Mouse (Mus musculus) liver, embryonic 16.5 days (tissue): ENCODE measurements around the gene Efcab10. TPM values are rescaled to one million over a fixed set of nuclear protein-coding genes. Genes with fewer than 3 reads are reported as not detected.

Experiments used
- ATAC-seq: fragments of 200-750 bp; cut with Nextera tagmentation; 2 replicates; pipeline ENCODE4 v1.8.0; 2017; ENCODE audit warnings: low read depth, mild to moderate bottlenecking, moderate number of reproducible peaks, moderate library complexity
- H3K27ac ChIP-seq: fragments of 300-500 bp; sonication (generic); 2 replicates; pipeline ENCODE4 v1.5.1; 2014; ENCODE audit warnings: mild to moderate bottlenecking, low read length
- H3K27me3 ChIP-seq: fragments of 300-500 bp; sonication (generic); 2 replicates; pipeline ENCODE4 v1.6.1; 2014; ENCODE audit warnings: low read depth, low read length, mixed read lengths; ENCODE audit not compliant: control insufficient read depth, insufficient read depth
- H3K36me3 ChIP-seq: fragments of 300-500 bp; sonication (generic); 2 replicates; pipeline ENCODE4 v1.6.1; 2014; ENCODE audit warnings: mild to moderate bottlenecking; ENCODE audit not compliant: control insufficient read depth, insufficient read depth
- H3K4me1 ChIP-seq: fragments of 300-500 bp; sonication (generic); 2 replicates; pipeline ENCODE4 v1.6.1; 2014; ENCODE audit warnings: low read depth, low read length, mixed read lengths; ENCODE audit not compliant: control insufficient read depth
- H3K4me2 ChIP-seq: fragments of 300-500 bp; sonication (generic); 2 replicates; pipeline ENCODE4 v1.6.1; 2014; ENCODE audit warnings: low read depth, low read length, mixed read lengths
- H3K4me3 ChIP-seq: fragments of 300-500 bp; sonication (generic); 2 replicates; pipeline ENCODE4 v1.5.1; 2014; ENCODE audit warnings: low read depth, mild to moderate bottlenecking, low read length
- H3K9ac ChIP-seq: fragments of 300-500 bp; sonication (generic); 2 replicates; pipeline ENCODE4 v1.6.1; 2014; ENCODE audit warnings: low read depth, low read length
- H3K9me3 ChIP-seq: fragments of 300-500 bp; sonication (generic); replicated peaks from 2 replicates; pipeline ENCODE4 v1.6.1; 2016; ENCODE audit warnings: low read length; ENCODE audit not compliant: control insufficient read depth
- WGBS: fragments of 180-500 bp; shearing (Covaris S2); extraction: QIAGEN DNeasy Blood & Tissue Kit; methylation state at CpG from one replicate; pipeline ENCODE4 v1.1.7; 2014; ENCODE audit not compliant: insufficient replicate concordance; 5-methylcytosine and 5-hydroxymethylcytosine counted together
- polyA plus RNA-seq: library from polyadenylated mRNA; unstranded; fragments of >200 nt; fragmentation: Nextera tagmentation; extraction: Ambion mirVana; gene quantifications from 2 replicates; pipeline ENCODE4 v1.2.1, GENCODE M21; 2015

The Efcab10 gene
- not detected in 2 replicates for polyA plus RNA-seq

- Histone ChIP-seq H3K4me3 (no peak within 1 kb of the TSS), H3K4me1 (no peaks in the 10 kb centered on the region), H3K27me3 (no peaks in the 10 kb centered on the region), H3K9me3 (no peaks in the 10 kb centered on the region), H3K27ac (no peak within 1 kb of the TSS), H3K9ac (no peak within 1 kb of the TSS), H3K36me3 (no peaks in the 10 kb centered on the region), H3K4me2 (no peak within 1 kb of the TSS)
- 16% methylated on average over 24 of the region's 24 CpGs for WGBS
- no peak for ATAC-seq
These were observed at the start of gene Efcab10 for GRCm38 (mm10) chr12:33394804-33395623. Gene Efcab10 (plus strand): TSS chr12:33394854.

GRCm38 (mm10) chr12:33344970-33345772, 49.5 kb upstream of the Efcab10 start:
- 69% methylated on average over 25 of the region's 25 CpGs for WGBS
- no peak overlapping the region for H3K9ac ChIP-seq

GRCm38 (mm10) chr12:33345773-33346435, 48.8 kb upstream of the Efcab10 start:
- Histone ChIP-seq H3K4me2 (no peak overlapping the region), H3K9me3 (no peaks in the 10 kb centered on the region; the same call in 1 of the 2 replicates), H3K9ac (no peak overlapping the region), H3K27ac (no peak overlapping the region), H3K27me3 (no peaks in the 10 kb centered on the region), H3K4me3 (no peak overlapping the region), H3K36me3 (peaks cover 53% of the 10 kb centered on the region), H3K4me1 (no peaks in the 10 kb centered on the region; the same call in none of the 2 replicates)
- 80% methylated on average over 23 of the region's 23 CpGs for WGBS
- no peak for ATAC-seq

More at GRCm38 (mm10) chr12:33344970-33345772, 49.5 kb upstream of the Efcab10 start:
- no peak for ATAC-seq
- Histone ChIP-seq H3K36me3 (peaks cover 46% of the 10 kb centered on the region), H3K4me2 (0 out of 2 replicates have a peak overlapping the region, but pooled peaks have one; percentile 5), H3K4me3 (no peak overlapping the region), H3K27me3 (no peaks in the 10 kb centered on the region), H3K4me1 (no peaks in the 10 kb centered on the region; the same call in none of the 2 replicates), H3K27ac (no peak overlapping the region), H3K9me3 (no peaks in the 10 kb centered on the region; the same call in 1 of the 2 replicates)

DNA sequence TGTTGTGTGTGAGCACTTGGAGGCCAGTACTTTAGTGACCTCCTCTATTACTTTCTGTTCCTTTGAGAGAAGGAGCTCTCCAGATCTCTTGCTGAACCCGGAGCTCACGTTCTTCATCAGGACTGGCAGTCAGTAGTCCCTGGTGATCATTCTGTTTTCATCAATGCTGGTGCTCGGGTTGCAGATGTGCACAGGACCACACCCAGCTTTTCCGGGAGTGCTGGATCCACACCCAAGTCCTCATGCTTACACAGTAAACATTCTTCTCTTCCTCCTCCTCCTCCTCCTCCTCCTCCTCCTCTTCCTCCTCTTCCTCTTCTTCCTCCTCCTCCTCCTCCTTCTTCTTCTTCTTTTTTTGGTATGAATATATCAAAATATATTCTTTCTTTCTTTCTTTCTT, 42.0 kb upstream of the Efcab10 start:
- no peak overlapping the region for H3K27ac ChIP-seq
- no peak for ATAC-seq

GRCm38 (mm10) chr12:33358345-33358744, 36.3 kb upstream of the Efcab10 start:
- H3K27ac ChIP-seq, result no peak overlapping the region
- no peak overlapping the region for H3K4me2 ChIP-seq
- ATAC-seq, result no peak
- WGBS, result 85% methylated on average over 10 of the region's 10 CpGs
- H3K4me3 ChIP-seq, result no peak overlapping the region
- H3K27me3 ChIP-seq, result no peaks in the 10 kb centered on the region
- H3K36me3 ChIP-seq, result peaks cover 19% of the 10 kb centered on the region
- no peaks in the 10 kb centered on the region for H3K9me3 ChIP-seq
- H3K9ac ChIP-seq, result no peak overlapping the region
- no peaks in the 10 kb centered on the region for H3K4me1 ChIP-seq

More for the DNA sequence above, 42.0 kb upstream of the Efcab10 start:
- no peak overlapping the region for H3K9ac ChIP-seq
- WGBS, result 71% methylated on average over 4 of the region's 4 CpGs
- H3K9me3 ChIP-seq, result no peaks in the 10 kb centered on the region; the same call in 1 of the 2 replicates
- H3K4me3 ChIP-seq, result no peak overlapping the region
- peaks cover 49% of the 10 kb centered on the region for H3K36me3 ChIP-seq
- no peaks in the 10 kb centered on the region for H3K4me1 ChIP-seq
- H3K27me3 ChIP-seq, result no peaks in the 10 kb centered on the region
- H3K4me2 ChIP-seq, result no peak overlapping the region

- H3K4me2 ChIP-seq, result no peak overlapping the region
- no peaks in the 10 kb centered on the region for H3K27me3 ChIP-seq
- WGBS, result 72% methylated on average over 7 of the region's 7 CpGs
- no peak overlapping the region for H3K4me3 ChIP-seq
- H3K9me3 ChIP-seq, result no peaks in the 10 kb centered on the region
- ATAC-seq, result no peak
- no peak overlapping the region for H3K9ac ChIP-seq
- peaks cover 26% of the 10 kb centered on the region for H3K36me3 ChIP-seq
- H3K27ac ChIP-seq, result no peak overlapping the region
- H3K4me1 ChIP-seq, result no peaks in the 10 kb centered on the region
These were observed 35.4 kb upstream of the Efcab10 start for GRCm38 (mm10) chr12:33359209-33359608.

DNA sequence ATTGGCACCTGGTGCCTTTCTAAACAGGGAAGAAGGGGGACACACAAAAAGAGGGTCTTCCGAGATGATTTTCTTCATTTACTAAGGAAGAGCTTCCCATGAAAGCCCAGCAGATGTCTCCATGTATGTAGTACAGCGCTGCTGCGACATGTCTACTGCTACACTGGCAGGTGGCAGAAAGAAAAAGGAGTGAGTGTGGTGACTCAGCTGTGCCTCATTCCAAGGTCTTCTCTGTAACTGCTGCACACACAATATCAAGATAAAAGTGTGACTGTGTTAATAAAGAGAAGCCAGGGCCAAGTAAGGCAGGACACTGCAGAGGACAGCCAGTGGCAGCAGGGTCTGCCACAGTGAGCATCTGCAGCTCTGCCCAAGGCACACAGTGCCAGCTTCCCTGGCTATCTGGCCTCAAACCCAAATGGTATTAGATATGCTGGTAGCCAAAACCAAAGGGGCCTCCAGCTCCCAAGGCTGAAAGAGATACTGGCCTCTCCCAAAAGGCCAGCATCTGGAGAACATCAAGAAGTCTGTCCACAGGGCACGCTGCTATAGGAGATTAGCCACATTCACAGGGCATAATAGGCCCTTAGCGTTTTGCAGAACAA, 34.7 kb upstream of the Efcab10 start:
- no peaks in the 10 kb centered on the region for H3K9me3 ChIP-seq
- no peak overlapping the region for H3K4me3 ChIP-seq
- peaks cover 24% of the 10 kb centered on the region for H3K36me3 ChIP-seq
- no peaks in the 10 kb centered on the region for H3K27me3 ChIP-seq
- H3K27ac ChIP-seq, result no peak overlapping the region
- no peak for ATAC-seq
- H3K4me2 ChIP-seq, result no peak overlapping the region
- no peak overlapping the region for H3K9ac ChIP-seq
- 90% methylated on average over 5 of the region's 5 CpGs for WGBS
- H3K4me1 ChIP-seq, result no peaks in the 10 kb centered on the region

DNA sequence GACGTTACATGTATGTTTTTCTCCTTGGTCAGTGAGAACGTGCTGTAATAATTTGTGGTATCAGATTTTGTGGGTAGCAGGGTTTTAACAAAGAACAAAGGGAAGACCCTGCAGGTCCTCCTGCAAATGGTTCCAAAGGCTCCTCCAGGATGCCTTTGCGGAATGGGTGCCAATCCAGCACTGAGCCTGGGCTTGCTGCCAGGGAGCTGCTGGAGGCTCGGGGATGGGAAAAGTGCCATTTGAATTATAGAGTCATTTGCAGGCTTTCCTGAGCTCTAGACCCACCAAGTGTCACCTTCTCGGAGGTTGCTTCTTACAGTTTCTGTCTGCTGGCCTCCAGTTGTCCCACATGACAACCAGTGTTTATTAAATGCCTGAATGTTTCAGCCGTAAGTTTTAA, 33.9 kb upstream of the Efcab10 start:
- no peak for ATAC-seq
- no peak overlapping the region for H3K4me3 ChIP-seq
- WGBS, result 74% methylated on average over 6 of the region's 6 CpGs
- H3K4me1 ChIP-seq, result no peaks in the 10 kb centered on the region
- H3K9me3 ChIP-seq, result no peaks in the 10 kb centered on the region
- H3K27ac ChIP-seq, result no peak overlapping the region
- H3K27me3 ChIP-seq, result no peaks in the 10 kb centered on the region
- H3K4me2 ChIP-seq, result no peak overlapping the region
- H3K36me3 ChIP-seq, result peaks cover 22% of the 10 kb centered on the region
- no peak overlapping the region for H3K9ac ChIP-seq
